Mouse (Mus musculus): Measurements from ENCODE around the gene Spata31d1d.
"Not testable (repeated sequence)": the region's sequence is repeated elsewhere in the genome, so short reads cannot be mapped to it uniquely, and the experiment has no call there.

Gene Spata31d1d

GRCm38 (mm10) chr13:59728378-59729093 is 3.0 kb downstream of the Spata31d1d start:
- peak; percentile 90 for DNase-seq (ENCODE audit: low read depth)

DNA sequence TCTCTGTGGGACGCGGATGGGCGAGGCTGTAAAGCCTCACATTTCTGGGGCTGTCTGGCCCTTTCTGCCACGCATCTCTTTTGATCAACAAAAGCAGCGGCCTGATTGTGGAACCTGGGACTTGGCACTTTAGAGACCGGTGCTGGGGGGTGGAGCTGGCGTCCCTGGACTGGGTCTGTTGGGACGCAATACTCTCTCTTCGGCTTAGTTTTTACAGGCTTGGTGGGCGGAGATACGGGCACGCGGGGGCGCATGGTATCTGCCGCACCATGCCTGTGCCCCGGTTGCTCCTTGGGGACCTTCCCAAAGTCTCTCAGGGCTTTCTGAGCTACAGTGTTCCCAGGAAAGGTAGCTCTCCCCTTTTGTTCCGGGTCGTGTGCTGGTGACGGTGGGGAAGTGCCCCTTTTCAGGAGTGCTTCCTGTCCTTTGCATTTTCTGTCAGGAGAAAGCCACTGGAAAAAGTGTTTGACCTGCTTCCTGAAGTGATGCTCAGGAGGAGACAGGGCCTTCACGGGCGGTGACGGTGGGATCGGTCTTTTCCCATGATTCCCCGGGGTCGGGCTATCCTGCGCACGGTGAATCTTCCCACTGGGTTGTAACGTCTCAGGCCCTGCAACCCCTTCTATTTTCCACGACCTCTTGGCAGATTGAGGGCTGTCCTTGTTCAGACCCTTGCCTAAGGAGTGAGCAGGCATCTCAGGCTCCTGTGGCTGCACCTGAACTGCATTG is 5.2 kb downstream of the Spata31d1d start:
- DNase-seq (ENCODE audit: low read depth), result no peak

DNA sequence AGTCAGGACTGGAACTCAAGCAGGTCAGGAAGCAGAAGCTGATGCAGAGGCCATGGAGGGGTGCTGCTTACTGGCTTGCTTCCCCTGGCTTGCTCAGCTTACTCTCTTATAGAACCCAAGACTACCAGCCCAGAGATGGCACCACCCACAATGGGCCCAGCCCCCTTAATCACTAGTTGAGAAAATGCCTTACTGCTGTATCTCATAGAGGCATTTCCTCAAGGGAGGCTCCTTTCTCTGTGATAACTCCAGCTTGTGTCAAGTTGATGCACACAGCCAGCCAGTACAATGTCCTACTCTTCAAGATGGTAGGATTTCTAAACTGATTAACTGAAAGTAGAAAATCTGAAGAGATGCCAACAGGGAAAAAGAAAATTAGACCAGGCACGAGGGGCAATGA is 9.5 kb downstream of the Spata31d1d start:
- not testable (repeated sequence) for DNase-seq (ENCODE audit: low read depth)

DNA sequence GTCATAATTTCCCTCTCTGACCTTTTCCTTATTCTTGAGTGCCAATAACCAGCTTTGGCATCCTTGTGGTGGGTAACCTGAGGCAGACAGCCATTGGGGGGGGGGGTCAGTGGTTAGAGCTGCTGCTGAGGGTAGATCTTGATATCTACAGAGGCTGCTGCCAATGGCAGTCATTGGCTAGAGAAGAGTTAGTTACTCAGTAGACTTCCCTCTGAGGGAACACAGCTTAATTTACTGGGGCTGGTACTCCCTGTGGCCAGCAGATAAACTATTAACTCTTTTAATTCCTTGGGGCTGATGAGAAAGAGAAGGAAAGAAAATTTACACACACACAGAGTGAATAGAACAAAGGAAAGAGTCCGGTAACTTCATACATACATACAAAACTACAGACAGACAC is 12.1 kb downstream of the Spata31d1d start:
- no peak for DNase-seq (ENCODE audit: low read depth)

DNA sequence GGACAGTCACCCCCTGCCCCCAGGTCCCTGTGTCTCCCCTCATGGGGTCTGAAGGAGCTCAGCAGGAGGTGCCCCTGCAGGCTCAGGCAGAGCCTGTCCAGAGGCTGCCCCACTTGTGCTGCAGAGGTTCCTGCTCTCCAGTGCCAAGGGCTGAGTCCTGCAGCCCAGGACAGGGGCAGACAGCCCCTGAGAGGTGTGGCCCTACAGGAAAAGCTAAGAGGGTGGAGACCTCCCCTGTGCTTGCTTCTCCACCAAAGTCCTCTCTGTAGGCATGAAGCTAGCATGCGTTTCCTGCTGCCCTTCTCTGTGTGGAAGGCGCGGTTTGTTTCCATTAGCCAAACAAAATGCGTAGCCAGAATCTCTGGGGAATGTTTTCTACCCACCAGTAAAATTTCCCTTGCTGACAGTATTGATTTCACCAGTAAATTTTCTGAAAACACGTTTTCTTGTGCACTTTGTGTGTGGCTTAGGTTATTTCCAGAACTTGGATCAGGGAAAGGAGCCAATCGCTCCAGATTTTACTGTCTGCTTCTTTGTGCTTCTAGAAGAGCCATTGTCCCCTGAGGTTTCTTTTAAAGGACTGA is 12.6 kb downstream of the Spata31d1d start:
- DNase-seq (ENCODE audit: low read depth), result not testable (repeated sequence)

DNA sequence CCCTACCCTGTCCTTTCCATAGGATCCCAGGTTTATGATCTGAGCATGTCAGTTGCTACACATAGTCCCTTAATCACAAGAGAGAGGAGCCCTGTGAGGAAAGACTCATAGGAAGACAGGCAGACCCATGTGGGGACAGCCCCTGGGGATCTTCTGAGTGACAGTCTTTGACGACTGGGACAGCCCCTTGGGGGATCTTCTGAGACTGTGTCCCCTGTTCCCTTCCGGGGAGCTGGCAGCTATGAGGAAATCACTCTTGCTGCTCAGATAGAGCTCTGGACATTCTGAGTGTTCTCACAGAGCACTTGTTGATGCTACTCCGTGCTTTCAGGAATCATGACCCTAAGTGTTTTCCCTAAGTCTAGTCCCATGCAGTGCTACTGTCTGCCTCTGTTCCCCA is 17.8 kb downstream of the Spata31d1d start:
- DNase-seq (ENCODE audit: low read depth), result no peak

- not testable (repeated sequence) for DNase-seq (ENCODE audit: low read depth)
Observed at GRCm38 (mm10) chr13:59711984-59712383, 19.6 kb downstream of the Spata31d1d start, which contains the start of gene Spata31d1b. Gene Spata31d1b, plus strand, starts transcription at chr13:59712284.

DNA sequence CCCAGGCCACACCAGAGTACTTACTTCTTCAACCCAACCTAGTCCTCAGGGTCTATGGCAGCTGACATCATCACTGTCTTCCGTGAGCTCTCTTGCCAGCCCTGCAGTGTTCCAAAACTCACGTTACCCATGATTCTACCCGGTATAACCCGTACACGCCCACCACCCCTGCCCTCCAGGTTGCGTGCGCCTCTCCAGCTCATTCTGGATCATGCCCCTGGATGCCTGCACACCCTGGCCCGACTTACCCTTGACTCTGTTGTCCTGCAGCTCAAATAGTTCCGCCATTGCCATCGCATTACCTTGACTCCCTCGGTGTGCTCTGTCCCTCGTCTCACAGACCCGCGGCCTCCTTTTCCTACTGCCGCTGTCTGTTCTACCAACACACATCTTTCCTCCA is 21.3 kb downstream of the Spata31d1d start, which contains the start of gene Spata31d1a:
TSS of gene Spata31d1a (minus strand) at position 101 of the 400 bp plus-strand sequence.
- DNase-seq (ENCODE audit: low read depth), result no peak

- peak; percentile 75 for DNase-seq (ENCODE audit: low read depth)
Observed at GRCm38 (mm10) chr13:59704562-59704961, 27.0 kb downstream of the Spata31d1d start.

- DNase-seq (ENCODE audit: low read depth), result no peak
Observed at GRCm38 (mm10) chr13:59703514-59703913, 28.0 kb downstream of the Spata31d1d start.

DNA sequence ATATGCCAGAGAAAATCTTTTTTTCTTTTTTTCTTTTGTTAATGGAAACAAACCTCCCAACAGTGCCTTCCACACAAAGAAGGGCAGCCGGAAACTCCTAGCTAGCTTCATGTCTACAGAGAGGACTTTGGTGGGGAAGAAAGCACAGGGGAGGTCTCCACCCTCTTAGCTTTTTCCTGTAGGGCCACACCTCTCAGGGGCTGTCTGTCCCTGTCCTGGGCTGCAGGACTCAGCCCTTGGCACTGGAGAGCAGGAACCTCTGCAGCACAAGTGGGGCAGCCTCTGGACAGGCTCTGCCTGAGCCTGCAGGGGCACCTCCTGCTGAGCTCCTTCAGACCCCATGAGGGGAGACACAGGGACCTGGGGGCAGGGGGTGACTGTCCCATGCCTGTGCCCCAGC is 31.4 kb downstream of the Spata31d1d start:
- DNase-seq (ENCODE audit: low read depth), result not testable (repeated sequence)

DNA sequence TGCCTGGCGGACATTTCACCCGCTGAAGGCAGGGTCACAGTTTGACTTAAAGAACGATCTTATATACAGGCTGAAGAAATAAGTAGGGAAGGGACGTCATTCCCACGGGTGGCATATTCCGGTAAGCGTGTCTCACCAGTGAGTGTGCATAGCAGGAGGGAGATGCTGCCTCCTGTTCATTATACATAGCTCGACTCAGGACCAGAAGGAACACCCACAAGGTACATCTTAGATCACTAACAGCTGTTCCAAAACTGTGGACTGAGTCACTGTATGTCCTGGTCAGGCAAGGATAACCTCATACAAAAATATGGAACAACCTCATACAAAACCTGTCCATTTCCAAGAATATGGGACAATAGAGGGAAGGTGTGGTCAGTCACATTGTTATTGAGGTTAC is 32.4 kb downstream of the Spata31d1d start:
- DNase-seq (ENCODE audit: low read depth), result no peak

- DNase-seq (ENCODE audit: low read depth), result no peak
Observed at GRCm38 (mm10) chr13:59695781-59696180, 35.8 kb downstream of the Spata31d1d start.

GRCm38 (mm10) chr13:59694008-59694407 is 37.5 kb downstream of the Spata31d1d start, which contains the start of gene 4921517D22Rik:
Gene 4921517D22Rik, minus strand, starts transcription at chr13:59694108.
- no peak for DNase-seq (ENCODE audit: low read depth)

- no peak for DNase-seq (ENCODE audit: low read depth)
Observed at GRCm38 (mm10) chr13:59691478-59691877, 40.1 kb downstream of the Spata31d1d start.

DNA sequence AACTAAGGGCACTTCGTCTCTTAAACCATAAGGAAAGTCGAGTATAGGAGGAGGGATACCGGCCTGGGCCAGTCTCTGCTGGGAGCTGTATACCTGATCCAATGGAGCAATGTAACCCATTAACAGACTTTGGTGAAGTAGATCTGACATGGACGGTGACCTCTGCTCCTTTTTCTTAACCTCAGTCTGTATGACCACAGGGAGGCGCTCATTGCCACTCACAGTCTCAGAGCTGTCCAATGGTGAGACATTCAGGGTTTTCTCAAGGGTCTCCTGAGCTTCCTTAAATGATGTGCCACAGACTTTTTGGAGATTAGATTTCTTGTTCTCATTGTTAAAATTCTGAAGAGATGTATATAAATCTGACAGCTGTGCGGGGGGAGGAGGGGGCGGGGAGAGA is 41.0 kb downstream of the Spata31d1d start:
- no peak for DNase-seq (ENCODE audit: low read depth)

DNA sequence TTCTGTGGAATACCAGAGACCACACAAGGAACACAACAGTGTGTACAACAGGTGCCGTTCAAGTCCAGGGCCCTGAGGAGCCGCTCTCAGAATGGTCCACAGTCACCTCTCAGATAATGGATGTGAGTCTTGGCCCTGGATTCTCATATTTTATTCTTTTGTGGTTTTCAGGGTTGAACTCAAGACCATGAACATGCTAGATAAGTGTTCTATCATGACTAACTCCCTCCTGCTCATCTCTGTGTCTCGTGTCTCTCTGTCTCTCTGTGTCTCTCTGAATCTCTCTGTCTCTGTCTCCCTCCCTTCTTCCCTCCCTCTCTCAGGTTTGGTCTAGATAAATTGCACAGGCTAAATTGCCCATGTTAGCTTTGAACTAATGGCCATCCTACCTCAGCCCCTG is 41.7 kb downstream of the Spata31d1d start:
- DNase-seq (ENCODE audit: low read depth), result no peak

DNA sequence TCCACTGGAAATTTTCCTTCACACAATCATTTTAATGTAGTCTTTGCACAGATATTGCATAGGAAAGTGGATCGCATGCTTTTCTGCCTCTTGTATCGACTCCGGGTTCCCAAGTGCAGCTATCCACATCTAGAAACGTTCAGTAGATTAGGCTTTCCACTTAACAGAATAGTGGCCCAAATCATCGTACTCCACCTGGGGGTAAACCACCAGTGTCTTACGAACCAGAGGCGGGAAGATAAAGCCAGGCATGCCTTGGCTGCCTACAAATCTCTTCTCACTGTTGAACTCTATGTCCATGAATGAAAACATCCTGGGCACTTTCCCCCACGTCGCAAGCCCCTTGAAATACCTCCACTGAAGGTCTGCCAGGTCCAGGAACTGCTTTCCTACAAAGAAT is 42.2 kb downstream of the Spata31d1d start:
- no peak for DNase-seq (ENCODE audit: low read depth)

GRCm38 (mm10) chr13:59688338-59688770 is 43.2 kb downstream of the Spata31d1d start:
- no peak for DNase-seq (ENCODE audit: low read depth)

GRCm38 (mm10) chr13:59685236-59685635 is 46.3 kb downstream of the Spata31d1d start:
- no peak for DNase-seq (ENCODE audit: low read depth)

- peak; percentile 57 for DNase-seq (ENCODE audit: low read depth)
Observed at GRCm38 (mm10) chr13:59682629-59683028, 48.9 kb downstream of the Spata31d1d start.

DNA sequence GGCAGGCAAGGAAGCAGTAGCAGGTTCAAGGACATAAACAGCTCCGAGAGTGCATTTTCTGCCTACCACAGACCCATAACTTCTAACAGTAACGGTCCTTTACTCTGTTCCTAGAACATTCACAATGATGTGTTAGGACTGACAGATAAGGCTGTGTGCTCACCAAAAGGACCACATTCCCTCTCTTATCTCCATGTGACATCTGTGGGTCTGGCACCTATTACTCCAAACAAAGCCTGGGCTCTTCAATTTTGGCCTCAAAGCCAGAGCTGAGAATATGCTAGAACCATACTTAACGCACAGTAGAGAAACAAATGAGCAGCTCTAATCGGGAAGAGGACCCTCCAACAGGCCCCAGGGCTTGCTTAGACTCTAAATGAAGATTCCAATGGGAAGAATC is 51.6 kb downstream of the Spata31d1d start:
- DNase-seq (ENCODE audit: low read depth), result peak; percentile 53

DNA sequence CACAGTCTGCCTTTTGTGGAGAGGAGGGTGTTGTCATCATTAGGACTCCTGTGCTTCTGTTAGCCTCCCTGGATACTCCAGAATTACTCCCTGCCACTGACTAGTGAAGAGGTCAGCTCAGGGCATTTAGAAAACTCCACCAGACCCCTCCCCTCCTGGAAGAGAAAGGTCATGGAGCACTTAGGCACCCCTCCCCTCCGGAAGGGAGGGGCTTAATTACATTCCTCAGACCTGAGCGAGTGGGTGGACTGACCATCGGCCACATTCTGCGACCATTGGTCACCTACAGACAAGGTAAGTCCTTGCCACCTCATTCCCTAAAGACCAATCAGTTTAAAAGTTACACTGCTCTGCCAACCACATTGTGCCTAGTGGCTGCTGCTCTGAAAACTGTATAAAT is 52.2 kb downstream of the Spata31d1d start:
- no peak for DNase-seq (ENCODE audit: low read depth)

Measured in 416B (cell line).